Mouse (Mus musculus) liver, embryonic 11.5 days (tissue): ENCODE data around the gene Tmbim7. TPM values are rescaled to one million over a fixed set of nuclear protein-coding genes. Genes with fewer than 3 reads are reported as not detected.
"Not testable (repeated sequence)": the region's sequence is repeated elsewhere in the genome, so short reads cannot be mapped to it uniquely, and the experiment has no call there.

Experiments used
- ATAC-seq: fragments of 200-750 bp; cut with Nextera tagmentation; replicated peaks from 2 replicates; pipeline ENCODE4 v1.8.0; 2017; ENCODE audit warnings: moderate number of reproducible peaks, mild to moderate bottlenecking, moderate TSS enrichment, moderate library complexity; ENCODE audit not compliant: low FRiP score
- DNase-seq: peaks from one replicate; pipeline ENCODE4 v3.0.0-alpha.2; 2017; ENCODE audit warnings: low spot score
- H3K27ac ChIP-seq: fragments of 300-500 bp; sonication (generic); 2 replicates; pipeline ENCODE4 v1.5.1; 2014; ENCODE audit warnings: mild to moderate bottlenecking, low read depth, low read length, control low read depth
- H3K27me3 ChIP-seq: fragments of 300-500 bp; sonication (generic); replicated peaks from 2 replicates; pipeline ENCODE4 v1.6.1; 2014; ENCODE audit warnings: low read length, mixed read lengths; ENCODE audit not compliant: control insufficient read depth, insufficient read depth
- H3K36me3 ChIP-seq: fragments of 300-500 bp; sonication (generic); 2 replicates; pipeline ENCODE4 v1.6.1; 2014; ENCODE audit warnings: mild to moderate bottlenecking, low read length, moderate library complexity, mixed read lengths; ENCODE audit not compliant: control insufficient read depth, insufficient read depth
- H3K4me1 ChIP-seq: fragments of 300-500 bp; sonication (generic); replicated peaks from 2 replicates; pipeline ENCODE4 v1.6.1; 2014; ENCODE audit warnings: low read length, mixed read lengths; ENCODE audit not compliant: control insufficient read depth, insufficient read depth
- H3K4me2 ChIP-seq: fragments of 300-500 bp; sonication (generic); 2 replicates; pipeline ENCODE4 v1.6.1; 2014; ENCODE audit warnings: mild to moderate bottlenecking, control low read depth, moderate library complexity
- H3K4me3 ChIP-seq: fragments of 300-500 bp; sonication (generic); 2 replicates; pipeline ENCODE4 v1.5.1; 2014; ENCODE audit warnings: low read depth, low read length, control low read depth
- H3K9ac ChIP-seq: fragments of 300-500 bp; sonication (generic); 2 replicates; pipeline ENCODE4 v1.6.1; 2014; ENCODE audit warnings: low read depth, low read length, control low read depth
- H3K9me3 ChIP-seq: fragments of 300-500 bp; sonication (generic); 2 replicates; pipeline ENCODE4 v1.6.1; 2016; ENCODE audit warnings: low read length, inconsistent platforms, mixed read lengths; ENCODE audit not compliant: control insufficient read depth
- WGBS: fragments of 180-500 bp; shearing (Covaris S2); extraction: QIAGEN DNeasy Blood & Tissue Kit; methylation state at CpG from one replicate; pipeline ENCODE4 v1.1.7; 2014; 5-methylcytosine and 5-hydroxymethylcytosine counted together
- polyA plus RNA-seq: library from polyadenylated mRNA; unstranded; fragments of >200 nt; fragmentation: Nextera tagmentation; extraction: Ambion mirVana; gene quantifications from 2 replicates; pipeline ENCODE4 v1.2.1, GENCODE M21; 2014

Tmbim7 gene
- not detected in 2 replicates for polyA plus RNA-seq

DNA sequence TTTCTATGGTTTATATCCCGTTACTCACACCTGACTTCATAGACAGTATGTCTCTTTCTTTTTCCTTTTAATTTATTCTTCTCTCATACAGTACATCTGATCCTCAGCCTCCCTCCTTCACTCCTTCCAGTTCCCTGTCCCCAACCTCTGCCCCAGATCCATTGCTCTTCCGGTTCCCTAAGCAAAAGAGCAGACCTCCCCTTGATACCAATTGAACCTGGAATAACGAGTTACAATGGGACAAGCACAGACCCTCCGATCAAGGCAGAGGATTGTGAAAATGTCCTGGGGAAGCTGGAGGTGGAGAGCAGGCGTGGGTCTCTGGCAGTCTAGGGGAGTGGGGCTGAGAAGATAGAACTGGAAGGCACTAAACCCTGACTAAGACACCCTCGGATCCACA is at the start of gene Tmbim7:
TSS of gene Tmbim7 (plus strand) at position 301 of the 400 bp plus-strand sequence.
- Histone ChIP-seq H3K27me3 (no peaks in the 10 kb centered on the region), H3K4me2 (no peak within 1 kb of the TSS), H3K4me1 (peaks cover 3% of the 10 kb centered on the region; the same call in 1 of the 2 replicates), H3K9me3 (no peaks in the 10 kb centered on the region), H3K4me3 (no peak within 1 kb of the TSS), H3K9ac (no peak within 1 kb of the TSS), H3K36me3 (no peaks in the 10 kb centered on the region), H3K27ac (no peak within 1 kb of the TSS)
- DNase-seq (no peak), ATAC-seq (no peak)
- WGBS: 76% methylated on average over 6 of the region's 6 CpGs

- no peak for DNase-seq
- Histone ChIP-seq H3K4me3 (no peak overlapping the region), H3K27me3 (no peaks in the 10 kb centered on the region), H3K36me3 (peaks cover 5% of the 10 kb centered on the region; the same call in 1 of the 2 replicates), H3K4me1 (no peaks in the 10 kb centered on the region), H3K9me3 (no peaks in the 10 kb centered on the region), H3K9ac (no peak overlapping the region), H3K4me2 (no peak overlapping the region), H3K27ac (no peak overlapping the region)
- no peak for ATAC-seq
- 94% methylated on average over 9 of the region's 9 CpGs for WGBS
Measured at GRCm38 (mm10) chr5:3607114-3607513, 43.9 kb upstream of the Tmbim7 start.

GRCm38 (mm10) chr5:3609241-3609640 is 41.7 kb upstream of the Tmbim7 start:
- WGBS: 96% methylated on average over 7 of the region's 7 CpGs

DNA sequence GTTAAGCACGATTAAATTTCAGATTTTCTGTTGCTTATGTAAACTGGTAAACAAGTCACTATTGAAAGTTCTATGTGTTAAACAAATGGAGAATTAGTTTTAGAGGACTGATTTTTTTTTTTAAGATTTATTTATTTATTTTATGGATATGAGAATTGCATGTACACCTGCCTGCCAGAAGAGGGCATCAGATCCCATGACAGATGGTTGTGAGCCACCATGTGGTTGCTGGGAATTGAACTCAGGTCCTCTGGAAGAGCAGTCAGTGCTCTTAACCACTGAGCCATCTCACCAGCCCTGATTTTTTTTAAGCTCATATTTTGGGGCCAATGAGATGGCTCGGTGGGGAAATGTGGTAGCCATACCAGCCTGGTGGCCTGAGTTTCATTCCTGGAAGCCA is 39.1 kb upstream of the Tmbim7 start:
- H3K9me3 ChIP-seq, H3K36me3 ChIP-seq, H3K9ac ChIP-seq, DNase-seq, H3K4me3 ChIP-seq, H3K4me2 ChIP-seq, H3K27ac ChIP-seq, H3K27me3 ChIP-seq, ATAC-seq, H3K4me1 ChIP-seq: not testable (repeated sequence)
- WGBS: 89% methylated on average over 2 of the region's 2 CpGs

More at GRCm38 (mm10) chr5:3609241-3609640, 41.7 kb upstream of the Tmbim7 start:
- H3K27me3 ChIP-seq: no peaks in the 10 kb centered on the region
- H3K36me3 ChIP-seq: peaks cover 9% of the 10 kb centered on the region
- H3K27ac ChIP-seq: no peak overlapping the region
- no peak overlapping the region for H3K4me3 ChIP-seq
- no peaks in the 10 kb centered on the region for H3K9me3 ChIP-seq
- no peak for DNase-seq
- H3K4me2 ChIP-seq: no peak overlapping the region
- no peaks in the 10 kb centered on the region for H3K4me1 ChIP-seq
- H3K9ac ChIP-seq: no peak overlapping the region
- no peak for ATAC-seq

DNA sequence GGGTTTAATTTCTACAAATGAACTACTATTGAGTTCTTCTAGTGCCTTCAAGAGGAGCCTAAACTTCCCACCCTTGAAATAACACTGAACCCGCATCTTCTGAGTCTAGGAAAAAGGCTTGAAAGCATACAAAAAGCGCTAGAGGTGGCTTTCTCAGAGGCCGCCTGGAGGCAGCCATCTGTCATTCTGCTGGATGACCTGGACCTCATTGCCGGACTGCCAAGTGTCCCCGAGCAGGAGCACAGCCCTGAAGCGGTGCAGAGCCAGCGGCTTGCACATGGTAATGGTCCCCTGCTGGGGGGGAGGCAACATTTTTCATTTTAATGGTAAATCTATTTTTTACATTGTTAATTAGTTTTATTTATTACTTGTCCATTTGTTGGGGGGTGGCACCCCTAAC is 30.5 kb upstream of the Tmbim7 start:
- Histone ChIP-seq H3K4me3 (no peak overlapping the region), H3K9me3 (no peaks in the 10 kb centered on the region), H3K4me2 (no peak overlapping the region), H3K27ac (no peak overlapping the region), H3K4me1 (no peaks in the 10 kb centered on the region), H3K27me3 (no peaks in the 10 kb centered on the region), H3K9ac (no peak overlapping the region), H3K36me3 (peaks cover 14% of the 10 kb centered on the region; the same call in 1 of the 2 replicates)
- DNase-seq (no peak), ATAC-seq (no peak)
- WGBS: 88% methylated on average over 7 of the region's 7 CpGs

GRCm38 (mm10) chr5:3630055-3630454 is 20.9 kb upstream of the Tmbim7 start:
- Histone ChIP-seq H3K36me3 (peaks cover 5% of the 10 kb centered on the region), H3K4me3 (no peak overlapping the region), H3K27me3 (no peaks in the 10 kb centered on the region), H3K9me3 (no peaks in the 10 kb centered on the region), H3K27ac (no peak overlapping the region), H3K9ac (no peak overlapping the region), H3K4me1 (peaks cover 2% of the 10 kb centered on the region; the same call in 1 of the 2 replicates), H3K4me2 (no peak overlapping the region)
- ATAC-seq (no peak), DNase-seq (no peak)
- WGBS: 85% methylated on average over 5 of the region's 5 CpGs

DNA sequence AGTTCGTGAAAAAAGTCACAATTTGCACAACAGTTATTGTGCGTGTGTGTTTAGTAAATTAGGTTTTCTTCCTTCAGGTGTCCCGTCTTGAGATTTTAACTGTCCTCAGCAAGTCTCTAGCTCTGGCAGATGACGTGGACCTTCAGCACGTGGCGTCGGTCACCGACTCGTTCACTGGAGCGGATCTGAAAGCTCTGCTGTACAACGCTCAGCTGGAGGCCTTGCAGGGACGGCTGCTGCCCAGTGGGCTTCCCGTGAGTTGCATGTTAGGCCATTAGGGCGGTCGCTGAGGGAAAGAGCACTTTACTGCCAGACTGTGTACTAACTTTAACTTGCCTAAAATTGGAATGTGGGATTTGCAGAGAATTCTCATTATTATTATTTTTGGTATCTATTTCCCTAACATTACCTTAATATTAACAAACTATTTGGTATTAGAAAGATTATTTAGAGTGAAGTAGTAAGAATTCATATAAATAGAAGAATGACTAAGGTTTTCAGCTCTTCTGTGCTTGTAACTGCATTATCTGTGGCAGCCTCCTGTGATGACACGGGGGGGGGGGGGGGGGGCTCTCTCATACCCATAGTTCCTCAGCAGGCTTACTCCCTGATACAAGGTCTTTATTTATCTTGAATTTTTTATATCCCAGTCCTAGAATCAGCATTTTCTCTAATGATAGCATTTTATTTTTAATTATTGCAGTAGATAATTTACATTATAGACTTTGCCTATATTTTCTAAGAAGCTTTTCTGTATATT is 19.3 kb upstream of the Tmbim7 start:
- H3K4me3 ChIP-seq: no peak overlapping the region
- H3K27ac ChIP-seq: no peak overlapping the region
- ATAC-seq: peak; percentile 68
- no peak for DNase-seq
- no peaks in the 10 kb centered on the region for H3K9me3 ChIP-seq
- no peaks in the 10 kb centered on the region for H3K27me3 ChIP-seq
- H3K4me2 ChIP-seq: no peak overlapping the region
- WGBS: 78% methylated on average over 16 of the region's 16 CpGs
- H3K9ac ChIP-seq: no peak overlapping the region
- peaks cover 7% of the 10 kb centered on the region for H3K36me3 ChIP-seq
- H3K4me1 ChIP-seq: peaks cover 2% of the 10 kb centered on the region; the same call in 1 of the 2 replicates

DNA sequence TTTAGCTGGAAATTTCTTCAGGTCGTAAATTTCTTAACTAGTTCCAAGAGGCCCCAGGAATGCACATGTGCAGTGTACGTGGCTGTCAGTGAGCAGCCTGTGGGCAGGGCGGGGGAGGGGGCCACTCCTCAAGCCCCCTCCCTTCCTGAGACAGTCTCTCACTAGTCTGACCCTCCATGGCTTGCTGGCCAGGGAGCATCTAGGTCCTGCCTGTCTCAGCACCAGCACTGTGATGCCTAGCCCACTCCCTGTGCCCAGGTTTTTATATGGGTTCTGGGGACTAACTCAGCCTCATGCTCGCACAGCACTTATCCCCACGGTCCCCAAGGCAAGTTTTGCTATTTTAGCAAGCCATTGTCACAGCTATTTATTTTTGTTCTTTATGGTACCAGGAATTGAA is 18.7 kb upstream of the Tmbim7 start:
- Histone ChIP-seq H3K9ac (no peak overlapping the region), H3K36me3 (peaks cover 7% of the 10 kb centered on the region), H3K27ac (no peak overlapping the region), H3K4me3 (no peak overlapping the region), H3K9me3 (no peaks in the 10 kb centered on the region), H3K4me2 (no peak overlapping the region), H3K4me1 (peaks cover 2% of the 10 kb centered on the region; the same call in 1 of the 2 replicates), H3K27me3 (no peaks in the 10 kb centered on the region)
- 77% methylated on average over 5 of the region's 5 CpGs for WGBS
- DNase-seq (no peak), ATAC-seq (no peak; the same call in 1 of the 2 replicates)

DNA sequence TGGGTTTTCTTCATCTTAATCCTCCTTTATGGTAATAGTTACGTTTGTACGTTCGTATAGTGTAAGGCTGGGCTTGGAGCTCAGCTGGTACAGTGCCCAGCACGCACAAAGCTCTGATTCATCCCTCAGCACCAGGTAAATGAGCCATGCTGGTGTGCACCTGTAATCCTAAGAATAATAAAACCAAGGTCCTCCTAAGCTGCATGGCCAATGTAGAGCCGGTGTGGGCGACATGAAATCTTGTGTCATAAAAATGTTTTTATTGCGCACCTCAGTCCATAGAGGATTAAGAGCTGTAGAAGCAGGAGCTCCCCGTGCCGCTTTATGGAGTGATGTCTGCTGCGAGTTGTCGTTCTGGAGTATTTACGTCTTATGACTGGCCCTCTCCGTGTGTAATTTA is 17.7 kb upstream of the Tmbim7 start:
- Histone ChIP-seq H3K27me3 (no peaks in the 10 kb centered on the region), H3K27ac (no peak overlapping the region), H3K9ac (no peak overlapping the region), H3K4me3 (no peak overlapping the region), H3K36me3 (peaks cover 7% of the 10 kb centered on the region), H3K4me2 (no peak overlapping the region), H3K4me1 (peaks cover 2% of the 10 kb centered on the region; the same call in 1 of the 2 replicates), H3K9me3 (no peaks in the 10 kb centered on the region)
- WGBS: 95% methylated on average over 13 of the region's 13 CpGs
- DNase-seq: no peak
- ATAC-seq: no peak
